Mouse (Mus musculus) B cell, adult 62 days (primary cell): ENCODE data around the gene Pih1d3. TPM values are rescaled to one million over a fixed set of nuclear protein-coding genes. Genes with fewer than 3 reads are reported as not detected.

ENCODE experiments used
- total RNA-seq: library from RNA; stranded (reverse); gene quantifications from 4 replicates; pipeline ENCODE4 v1.2.4, GENCODE M21; 2023

Gene Pih1d3
- not detected in 4 replicates for total RNA-seq

GRCm38 (mm10) chr1:31222564-31222963 lies at the start of gene Pih1d3, which contains the start of gene 4931428L18Rik:
Pih1d3 (plus strand) TSS chr1:31222838.
4931428L18Rik (minus strand) TSS chr1:31222684.

GRCm38 (mm10) chr1:31176101-31176500 lies 46.5 kb upstream of the Pih1d3 start, which contains the start of gene Lgsn:
Lgsn (plus strand) TSS chr1:31176401.

Other genes starting within 250 kb of the Pih1d3 start
- not detected in 4 replicates for gene AC153137.1, start 244.9 kb upstream of the Pih1d3 start, total RNA-seq
- not detected in 4 replicates for gene Lgsn, start 46.4 kb upstream of the Pih1d3 start, total RNA-seq
- not detected in 4 replicates for gene 4931428L18Rik, start 154 bp upstream of the Pih1d3 start, total RNA-seq